ENCODE assay signal across 8 mouse cellular contexts in the genomic region with DNA sequence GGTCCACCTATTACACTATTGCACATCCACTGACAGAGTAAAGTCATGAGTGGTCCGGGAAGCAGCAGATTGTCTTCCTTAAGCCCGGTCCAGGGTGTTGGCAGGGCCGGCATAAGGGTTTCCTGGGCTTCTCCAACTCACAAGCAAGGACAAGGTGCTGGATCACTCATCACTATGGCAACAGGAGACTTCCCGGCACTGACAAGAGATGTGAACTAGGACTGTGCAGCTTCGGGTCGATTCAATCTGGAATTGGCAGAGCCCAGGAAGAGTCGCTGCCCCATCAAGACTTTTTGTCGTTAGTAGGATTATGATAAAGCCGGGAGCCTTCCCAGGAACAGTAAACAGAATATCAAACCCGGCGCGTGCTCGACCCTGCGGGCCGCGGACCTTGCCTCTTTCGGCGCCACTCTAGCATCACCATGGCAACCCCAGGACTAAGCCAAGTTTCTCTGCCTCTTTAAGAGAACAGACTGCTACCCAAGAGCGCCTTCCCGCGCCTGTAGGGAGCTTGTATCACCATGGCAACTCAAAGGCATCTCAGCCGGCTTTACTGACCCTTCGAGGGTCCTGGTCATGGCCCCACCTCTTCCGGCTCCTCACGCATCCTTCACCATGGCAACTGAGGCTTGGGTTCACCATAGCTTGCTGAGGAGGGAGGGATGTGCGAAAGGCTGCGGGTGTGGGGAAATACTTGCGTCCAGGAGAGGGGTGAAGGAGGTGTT.
DNase-seq lines count a peak whose midpoint lies in the region; ATAC-seq and TF ChIP-seq lines count a peak whose summit lies in the region.

No protein-coding gene starts in this region.

- H3K9ac ChIP-seq in intestine, postnatal 0 days (ENCODE audit: low read depth, low read length), result no peak overlapping the region

- intact Hi-C loops in left cerebral cortex, postnatal 14 days (cut with DNase I), result loop anchor here (5.0 to 10.0 kb wide), 2 partner anchors 258 to 336 kb away; no protein-coding TSS in a partner anchor

- no peaks in the 10 kb centered on the region for H3K36me3 ChIP-seq in intestine, postnatal 0 days (ENCODE audit: control insufficient read depth, insufficient read depth)

- peak; percentile 46; the same call in 1 of the 2 replicates for ATAC-seq in erythroid progenitor cell, adult 5-6 weeks (replicated peaks; ENCODE audit: low FRiP score, poor library complexity, severe bottlenecking)
- ATAC-seq in intestine, postnatal 0 days, result no peak

- peak; percentile 88 for DNase-seq in ES-CJ7 (ENCODE audit: low read depth, low spot score)
- DNase-seq in brain, adult 2 months (ENCODE audit: low read depth, low spot score), result peak; percentile 91
- peak; percentile 65 to 66 for DNase-seq in left cerebral cortex, postnatal 14 days (ENCODE audit: low spot score in 2 of 2)
- peak; percentile 93 for DNase-seq in retina, embryonic 14.5 days (ENCODE audit: low spot score)
- DNase-seq in urinary bladder, adult 18-20 months (ENCODE audit: low spot score in 2 of 2), result no peak
- no peak for DNase-seq in gastrocnemius, adult 8-10 months (ENCODE audit: low spot score in 2 of 2)

- no peaks in the 10 kb centered on the region for H3K4me1 ChIP-seq in intestine, postnatal 0 days (replicated peaks; ENCODE audit: control insufficient read depth, insufficient read depth, low read length)

- peaks cover 6% of the 10 kb centered on the region; the same call in 1 of the 2 replicates for H3K27me3 ChIP-seq in intestine, postnatal 0 days (replicated peaks; ENCODE audit: control insufficient read depth, insufficient read depth, low read length)

- TF ChIP-seq CTCF in intestine, postnatal 0 days (IDR thresholded peaks at IDR 0.05; ENCODE audit: low read depth), result no peak

- H3K9me3 ChIP-seq in intestine, postnatal 0 days (ENCODE audit: control insufficient read depth), result no peaks in the 10 kb centered on the region

- 4% methylated on average over 28 of the region's 28 CpGs for WGBS in intestine, postnatal 0 days

- H3K4me3 ChIP-seq in intestine, postnatal 0 days (ENCODE audit: low read depth, low read length), result no peak overlapping the region

- H3K27ac ChIP-seq in intestine, postnatal 0 days (ENCODE audit: low read depth, low read length), result no peak overlapping the region

- H3K4me2 ChIP-seq in intestine, postnatal 0 days (replicated peaks; ENCODE audit: low read depth), result peak overlapping the region; percentile 44

Comparison
In these comparisons a context has a peak if more than half of its experiments do, and no peak if none do; other contexts are left out.
1. DNase-seq: peak in ES-CJ7 (single experiment), brain, adult 2 months (single experiment), left cerebral cortex, postnatal 14 days (2 of 2) and retina, embryonic 14.5 days (single experiment); none in urinary bladder, adult 18-20 months (0 of 2) and gastrocnemius, adult 8-10 months (0 of 2).